Mouse (Mus musculus): ENCODE measurements around the gene Smarcc2. TPM values are rescaled to one million over a fixed set of nuclear protein-coding genes. Genes with fewer than 3 reads are reported as not detected.

Smarcc2 gene
- polyA plus RNA-seq, 1 experiment: 74.4 TPM

DNA sequence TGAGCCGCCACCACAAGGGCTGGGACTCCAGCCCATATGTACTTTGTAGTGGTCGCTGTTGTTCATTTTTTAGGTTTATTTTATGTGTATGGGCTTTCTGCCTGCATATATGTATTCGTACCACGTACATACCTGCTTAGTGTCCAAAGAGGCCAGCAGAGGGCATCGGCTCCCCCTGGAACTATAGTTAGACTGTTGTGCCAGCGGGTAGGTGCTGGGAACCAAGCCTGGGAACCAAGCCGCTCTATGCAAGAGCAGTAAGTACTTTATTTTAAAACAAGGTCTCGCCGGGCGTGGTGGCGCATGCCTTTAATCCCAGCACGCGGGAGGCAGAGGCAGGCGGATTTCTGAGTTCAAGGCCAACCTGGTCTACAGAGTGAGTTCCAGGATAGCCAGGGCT is 46.9 kb downstream of the Smarcc2 start:
- TF ChIP-seq POLR2A (IDR thresholded peaks at IDR 0.05; ENCODE audit: borderline replicate concordance, control insufficient read depth, low read depth, low read length) (no peak), CTCF (IDR thresholded peaks at IDR 0.05; ENCODE audit: control insufficient read depth, insufficient read depth, low read length) (no peak)
- peaks cover 6% of the 10 kb centered on the region for H3K4me1 ChIP-seq (ENCODE audit: control insufficient read depth, insufficient read depth, low read length)
- H3K4me3 ChIP-seq (replicated peaks; ENCODE audit: control insufficient read depth, low read depth, low read length): no peak overlapping the region
- 94% methylated on average over 14 of the region's 14 CpGs for WGBS
- no peak overlapping the region for H3K27ac ChIP-seq (ENCODE audit: control insufficient read depth, insufficient read depth, low read depth, low read length, poor library complexity)

DNA sequence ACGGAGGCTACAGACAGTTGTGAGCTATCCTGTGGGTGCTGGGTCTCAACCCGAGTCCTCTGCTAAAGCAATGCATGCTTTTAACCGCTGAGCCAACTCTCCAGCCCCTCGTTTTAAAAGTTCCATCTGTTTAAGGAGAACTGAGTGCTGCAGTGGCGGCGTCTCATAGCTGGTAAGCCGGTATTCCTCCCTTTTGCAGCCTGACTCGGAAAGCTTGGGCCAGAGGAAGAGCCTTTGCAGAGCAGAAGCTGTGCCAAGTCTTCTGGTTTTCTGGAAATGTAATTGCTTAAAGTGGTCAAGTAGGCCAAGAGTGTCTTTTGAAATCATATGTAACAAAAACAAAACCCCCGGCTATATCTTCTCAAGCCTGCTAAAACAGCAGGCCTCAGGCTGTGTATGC is 49.2 kb downstream of the Smarcc2 start:
- no peak overlapping the region for H3K27ac ChIP-seq (ENCODE audit: control insufficient read depth, insufficient read depth, low read depth, low read length, poor library complexity)
- TF ChIP-seq POLR2A (IDR thresholded peaks at IDR 0.05; ENCODE audit: borderline replicate concordance, control insufficient read depth, low read depth, low read length) (no peak), CTCF (IDR thresholded peaks at IDR 0.05; ENCODE audit: control insufficient read depth, insufficient read depth, low read length) (no peak)
- no peak overlapping the region for H3K4me3 ChIP-seq (replicated peaks; ENCODE audit: control insufficient read depth, low read depth, low read length)
- 68% methylated on average over 9 of the region's 9 CpGs for WGBS
- peaks cover 4% of the 10 kb centered on the region for H3K4me1 ChIP-seq (ENCODE audit: control insufficient read depth, insufficient read depth, low read length)

DNA sequence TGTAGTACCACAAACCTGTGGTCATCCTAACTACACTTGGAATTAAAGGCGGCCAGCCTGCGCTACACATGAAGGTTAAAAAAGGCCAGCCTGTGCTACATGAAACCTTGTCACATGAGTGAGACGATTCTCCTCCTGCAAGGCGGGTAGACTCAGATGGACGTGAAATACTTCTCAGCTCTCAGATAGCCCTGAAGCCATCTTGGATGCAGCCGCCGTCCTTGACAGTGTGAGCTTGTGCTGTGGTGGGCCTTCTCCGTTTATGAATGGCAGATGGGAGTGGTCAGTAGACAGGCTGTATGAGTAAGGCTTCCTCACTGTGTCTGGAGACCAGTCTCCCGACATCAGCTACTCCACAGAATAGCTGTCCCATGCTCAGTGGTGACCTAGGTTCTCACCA is 50.2 kb downstream of the Smarcc2 start:
- peaks cover 4% of the 10 kb centered on the region for H3K4me1 ChIP-seq (ENCODE audit: control insufficient read depth, insufficient read depth, low read length)
- 88% methylated on average over 9 of the region's 9 CpGs for WGBS
- H3K4me3 ChIP-seq (replicated peaks; ENCODE audit: control insufficient read depth, low read depth, low read length): no peak overlapping the region
- no peak overlapping the region for H3K27ac ChIP-seq (ENCODE audit: control insufficient read depth, insufficient read depth, low read depth, low read length, poor library complexity)
- no peak for TF ChIP-seq CTCF (IDR thresholded peaks at IDR 0.05; ENCODE audit: control insufficient read depth, insufficient read depth, low read length)
- no peak for TF ChIP-seq POLR2A (IDR thresholded peaks at IDR 0.05; ENCODE audit: borderline replicate concordance, control insufficient read depth, low read depth, low read length)

DNA sequence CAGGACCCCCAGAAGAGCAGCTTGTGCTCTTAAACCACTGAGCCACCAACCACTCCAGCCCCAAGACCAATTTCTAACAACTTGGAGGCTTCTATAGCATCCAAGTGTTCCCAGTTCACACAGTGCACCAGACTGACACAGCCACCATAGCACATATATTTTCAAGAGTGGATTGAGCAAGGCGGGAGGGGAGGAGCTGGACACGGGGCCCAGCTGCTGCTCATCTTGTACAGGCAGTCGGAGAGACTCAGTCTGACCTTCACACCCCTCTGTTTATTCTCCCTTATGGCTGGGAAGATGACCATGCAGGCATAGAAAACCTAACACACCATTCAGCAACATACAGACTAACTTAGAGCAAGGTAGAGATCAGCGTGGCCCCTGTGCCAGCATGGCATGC is 50.8 kb downstream of the Smarcc2 start:
- Histone ChIP-seq H3K27ac (ENCODE audit: control insufficient read depth, insufficient read depth, low read depth, low read length, poor library complexity) (no peak overlapping the region), H3K4me3 (replicated peaks; ENCODE audit: control insufficient read depth, low read depth, low read length) (no peak overlapping the region), H3K4me1 (ENCODE audit: control insufficient read depth, insufficient read depth, low read length) (peaks cover under 1% of the 10 kb centered on the region; the same call in 1 of the 2 replicates)
- 84% methylated on average over 4 of the region's 4 CpGs for WGBS
- no peak for TF ChIP-seq POLR2A (IDR thresholded peaks at IDR 0.05; ENCODE audit: borderline replicate concordance, control insufficient read depth, low read depth, low read length)
- no peak for TF ChIP-seq CTCF (IDR thresholded peaks at IDR 0.05; ENCODE audit: control insufficient read depth, insufficient read depth, low read length)

DNA sequence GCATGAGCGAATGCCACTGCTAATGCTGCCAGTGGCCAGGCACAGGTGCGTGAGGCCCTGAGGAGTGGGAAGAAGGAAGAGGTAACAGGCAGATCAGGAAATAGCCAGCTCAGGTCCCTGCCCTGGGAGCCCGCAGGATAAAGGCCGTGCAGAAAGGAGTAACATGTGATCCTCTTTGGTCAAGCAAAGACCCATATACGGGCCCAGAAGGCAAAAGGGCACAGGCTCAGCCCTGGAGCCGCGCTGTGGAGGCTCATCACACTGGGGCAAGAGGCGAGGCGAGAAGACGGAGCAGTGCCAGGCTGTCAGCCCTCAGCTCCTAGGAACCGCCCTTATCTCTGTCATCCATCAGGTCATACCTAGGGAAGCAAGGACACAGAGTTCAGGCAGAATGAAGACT is 51.3 kb downstream of the Smarcc2 start:
- 85% methylated on average over 11 of the region's 11 CpGs for WGBS
- no peaks in the 10 kb centered on the region; the same call in 1 of the 2 replicates for H3K4me1 ChIP-seq (ENCODE audit: control insufficient read depth, insufficient read depth, low read length)
- H3K4me3 ChIP-seq (replicated peaks; ENCODE audit: control insufficient read depth, low read depth, low read length): no peak overlapping the region
- TF ChIP-seq CTCF (IDR thresholded peaks at IDR 0.05; ENCODE audit: control insufficient read depth, insufficient read depth, low read length) (no peak), POLR2A (IDR thresholded peaks at IDR 0.05; ENCODE audit: borderline replicate concordance, control insufficient read depth, low read depth, low read length) (no peak)
- no peak overlapping the region for H3K27ac ChIP-seq (ENCODE audit: control insufficient read depth, insufficient read depth, low read depth, low read length, poor library complexity)

DNA sequence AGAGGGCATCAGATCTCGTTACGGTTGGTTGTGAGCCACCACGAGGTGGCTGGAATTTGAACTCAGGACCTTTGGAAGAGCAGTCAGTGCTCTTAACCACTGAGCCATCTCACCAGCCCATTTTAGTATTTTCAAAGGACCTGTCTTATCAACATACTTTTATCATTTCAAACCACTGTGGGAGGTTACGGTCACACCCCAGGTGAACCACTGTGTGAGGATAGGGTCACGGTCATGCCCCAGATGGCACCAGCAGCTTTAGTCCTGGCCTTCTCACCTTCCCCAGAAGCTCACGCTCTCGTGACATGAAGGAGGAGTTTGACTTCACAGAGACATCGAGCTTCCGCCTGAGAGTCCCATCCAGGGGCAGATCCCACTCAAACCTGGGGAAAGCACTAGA is 52.1 kb downstream of the Smarcc2 start:
- no peaks in the 10 kb centered on the region; the same call in 1 of the 2 replicates for H3K4me1 ChIP-seq (ENCODE audit: control insufficient read depth, insufficient read depth, low read length)
- H3K4me3 ChIP-seq (replicated peaks; ENCODE audit: control insufficient read depth, low read depth, low read length): no peak overlapping the region
- WGBS: 80% methylated on average over 9 of the region's 9 CpGs
- TF ChIP-seq CTCF (IDR thresholded peaks at IDR 0.05; ENCODE audit: control insufficient read depth, insufficient read depth, low read length) (no peak), POLR2A (IDR thresholded peaks at IDR 0.05; ENCODE audit: borderline replicate concordance, control insufficient read depth, low read depth, low read length) (no peak)
- no peak overlapping the region for H3K27ac ChIP-seq (ENCODE audit: control insufficient read depth, insufficient read depth, low read depth, low read length, poor library complexity)

DNA sequence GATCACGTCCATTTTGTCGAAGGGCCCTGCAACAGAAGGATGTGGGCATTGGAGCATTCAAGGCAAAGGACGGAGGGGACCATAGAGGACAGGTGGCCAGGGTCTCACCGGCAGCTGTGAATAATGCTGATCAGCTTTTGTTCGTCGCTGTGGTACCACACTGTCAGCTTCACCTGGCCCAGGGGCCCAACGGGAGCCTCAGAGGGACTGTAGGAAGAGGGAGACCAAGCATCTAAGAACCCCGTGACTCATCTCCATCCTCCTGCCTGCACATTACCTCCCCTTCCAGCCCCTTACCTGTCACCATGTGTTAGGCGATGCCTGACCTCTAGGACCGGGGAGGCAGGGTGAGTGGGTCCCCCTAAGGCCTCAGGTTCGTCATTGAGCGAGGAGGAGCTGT is 52.7 kb downstream of the Smarcc2 start:
- 91% methylated on average over 12 of the region's 12 CpGs for WGBS
- Histone ChIP-seq H3K27ac (ENCODE audit: control insufficient read depth, insufficient read depth, low read depth, low read length, poor library complexity) (no peak overlapping the region), H3K4me1 (ENCODE audit: control insufficient read depth, insufficient read depth, low read length) (no peaks in the 10 kb centered on the region; the same call in 1 of the 2 replicates), H3K4me3 (replicated peaks; ENCODE audit: control insufficient read depth, low read depth, low read length) (no peak overlapping the region)
- TF ChIP-seq CTCF (IDR thresholded peaks at IDR 0.05; ENCODE audit: control insufficient read depth, insufficient read depth, low read length) (no peak), POLR2A (IDR thresholded peaks at IDR 0.05; ENCODE audit: borderline replicate concordance, control insufficient read depth, low read depth, low read length) (no peak)

DNA sequence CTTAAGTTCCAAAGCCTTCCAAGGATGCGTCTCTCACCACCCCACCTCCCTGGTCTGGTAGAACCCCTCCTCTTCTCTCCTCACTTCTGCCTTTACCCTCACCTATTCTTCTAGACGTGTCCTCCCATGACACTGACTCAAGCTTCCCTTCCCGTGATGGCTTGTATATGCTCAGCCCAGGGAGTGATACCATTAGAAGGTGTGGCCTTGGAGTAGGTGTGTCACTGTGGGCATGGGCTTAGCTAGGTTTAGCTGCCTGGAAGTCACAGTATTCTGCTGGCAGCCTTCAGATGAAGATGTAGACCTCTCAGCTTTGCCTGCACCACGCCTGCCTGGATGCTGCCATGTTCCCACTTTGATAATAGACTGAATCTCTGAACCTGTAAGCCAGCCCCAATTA is 56.0 kb downstream of the Smarcc2 start:
- Histone ChIP-seq H3K27ac (ENCODE audit: control insufficient read depth, insufficient read depth, low read depth, low read length, poor library complexity) (no peak overlapping the region), H3K4me3 (replicated peaks; ENCODE audit: control insufficient read depth, low read depth, low read length) (no peak overlapping the region), H3K4me1 (ENCODE audit: control insufficient read depth, insufficient read depth, low read length) (no peaks in the 10 kb centered on the region)
- WGBS: 75% methylated on average over 4 of the region's 4 CpGs
- TF ChIP-seq CTCF (IDR thresholded peaks at IDR 0.05; ENCODE audit: control insufficient read depth, insufficient read depth, low read length) (no peak), POLR2A (IDR thresholded peaks at IDR 0.05; ENCODE audit: borderline replicate concordance, control insufficient read depth, low read depth, low read length) (no peak)

DNA sequence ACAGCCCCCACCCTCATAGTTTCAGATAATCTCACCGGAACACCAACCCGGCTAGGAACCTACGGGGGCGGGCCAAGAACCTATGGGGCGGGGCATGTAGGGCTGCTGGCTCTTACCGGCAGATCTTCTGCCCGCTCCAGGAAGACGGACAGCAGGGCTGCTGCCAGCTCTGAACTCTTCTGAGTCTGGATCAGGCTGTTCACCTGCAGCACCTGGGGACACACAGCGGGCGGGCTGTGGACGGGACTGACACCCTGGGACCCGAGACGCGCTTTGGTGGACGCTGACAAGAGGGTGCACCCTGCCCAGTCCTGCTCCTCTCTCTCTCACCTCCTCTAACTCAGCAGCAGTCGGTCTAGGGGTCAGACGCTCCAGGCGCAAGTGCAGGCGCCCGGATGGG is 57.0 kb downstream of the Smarcc2 start:
- H3K4me1 ChIP-seq (ENCODE audit: control insufficient read depth, insufficient read depth, low read length): no peaks in the 10 kb centered on the region
- TF ChIP-seq POLR2A (IDR thresholded peaks at IDR 0.05; ENCODE audit: borderline replicate concordance, control insufficient read depth, low read depth, low read length) (no peak; the same call in 1 of the 2 replicates), CTCF (IDR thresholded peaks at IDR 0.05; ENCODE audit: control insufficient read depth, insufficient read depth, low read length) (no peak)
- no peak overlapping the region for H3K27ac ChIP-seq (ENCODE audit: control insufficient read depth, insufficient read depth, low read depth, low read length, poor library complexity)
- 93% methylated on average over 20 of the region's 20 CpGs for WGBS
- H3K4me3 ChIP-seq (replicated peaks; ENCODE audit: control insufficient read depth, low read depth, low read length): no peak overlapping the region

All from bone marrow, adult 2 months (tissue).